Mouse (Mus musculus): ENCODE measurements at regions not wholly inside any gene's neighbourhood (a gene's known extent, or its start where the extent isn't known, plus 50 kb on each side); places are given as distances from the start of the nearest gene placed in this dataset.

DNA sequence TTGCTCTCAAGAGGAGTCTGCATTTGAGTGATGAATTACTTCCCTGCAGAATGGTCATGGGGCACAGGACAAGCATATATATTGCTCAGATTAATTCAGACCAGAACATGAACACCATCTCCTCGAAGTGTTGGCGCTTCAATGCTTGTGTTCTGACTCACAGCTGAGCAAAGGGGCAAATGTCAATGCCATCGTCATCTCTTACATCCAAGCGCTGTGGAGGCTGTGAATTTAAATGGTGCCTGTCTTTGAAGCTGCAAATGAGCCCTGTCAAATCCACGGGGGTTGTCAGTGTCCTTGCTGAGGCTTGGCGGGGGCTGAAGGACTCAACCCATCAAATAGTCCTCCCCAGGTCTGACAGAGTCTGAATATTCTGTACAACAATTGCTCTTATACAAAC, 261.2 kb downstream of the Rngtt start:
- no peak for TF ChIP-seq POLR2A (IDR thresholded peaks at IDR 0.05; ENCODE audit: borderline replicate concordance, extremely low read depth, low read depth, low read length)
- TF ChIP-seq CTCF (IDR thresholded peaks at IDR 0.05; ENCODE audit: insufficient read depth, low read length), result no peak
